Mouse (Mus musculus): ENCODE measurements around the gene Gapdh. TPM values are rescaled to one million over a fixed set of nuclear protein-coding genes. Genes with fewer than 3 reads are reported as not detected.

Gene Gapdh
- total and polyA plus RNA-seq, 2 experiments from 2014 or later = 4,065 to 6,647 TPM

DNA sequence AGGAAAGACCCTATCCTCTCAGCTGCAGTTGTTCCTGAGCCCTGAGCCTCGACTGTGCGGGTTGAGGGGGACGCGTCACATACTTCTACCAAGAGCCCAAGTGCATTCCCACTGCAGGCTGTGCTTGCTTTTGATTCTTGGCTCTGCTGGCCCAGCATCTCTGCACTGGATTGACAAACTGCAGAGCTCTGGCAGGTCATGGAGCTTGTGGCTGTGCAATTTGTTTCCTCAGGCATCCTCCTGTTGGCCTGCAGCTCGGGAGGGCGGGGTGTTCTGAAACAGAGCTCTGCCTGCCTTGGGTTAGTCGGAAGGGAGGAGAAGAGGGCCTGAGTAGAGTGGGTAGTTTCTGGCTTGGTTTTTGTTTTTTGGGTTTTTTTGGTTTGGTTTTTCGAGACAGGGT, 23.8 kb downstream of the Gapdh start:
- H3K9ac ChIP-seq (replicated peaks; ENCODE audit: low read depth, low read length) = no peak overlapping the region
- DNase-seq (ENCODE audit: low spot score) (no peak), ATAC-seq (ENCODE audit: insufficient read depth, low read depth) (no peak)
- H3K27me3 ChIP-seq (ENCODE audit: control insufficient read depth, insufficient read depth, low read length) = no peaks in the 10 kb centered on the region
- 88% methylated on average over 8 of the region's 8 CpGs for WGBS
- peaks cover 51% of the 10 kb centered on the region for H3K36me3 ChIP-seq (replicated peaks; ENCODE audit: control insufficient read depth, insufficient read depth, low read length)
- no peak overlapping the region for H3K4me2 ChIP-seq (ENCODE audit: low read depth, low read length)
- no peak for TF ChIP-seq EP300 (IDR thresholded peaks at IDR 0.05; ENCODE audit: low read depth)
- TF ChIP-seq CTCF (IDR thresholded peaks at IDR 0.05; ENCODE audit: low read depth) = no peak
- no peak overlapping the region for H3K4me3 ChIP-seq (ENCODE audit: low read depth, low read length)
- no peak overlapping the region for H3K27ac ChIP-seq (ENCODE audit: low read depth)
- H3K4me1 ChIP-seq (ENCODE audit: control insufficient read depth, insufficient read depth) = peaks cover 18% of the 10 kb centered on the region
- H3K9me3 ChIP-seq (replicated peaks; ENCODE audit: control insufficient read depth, low read length) = no peaks in the 10 kb centered on the region

DNA sequence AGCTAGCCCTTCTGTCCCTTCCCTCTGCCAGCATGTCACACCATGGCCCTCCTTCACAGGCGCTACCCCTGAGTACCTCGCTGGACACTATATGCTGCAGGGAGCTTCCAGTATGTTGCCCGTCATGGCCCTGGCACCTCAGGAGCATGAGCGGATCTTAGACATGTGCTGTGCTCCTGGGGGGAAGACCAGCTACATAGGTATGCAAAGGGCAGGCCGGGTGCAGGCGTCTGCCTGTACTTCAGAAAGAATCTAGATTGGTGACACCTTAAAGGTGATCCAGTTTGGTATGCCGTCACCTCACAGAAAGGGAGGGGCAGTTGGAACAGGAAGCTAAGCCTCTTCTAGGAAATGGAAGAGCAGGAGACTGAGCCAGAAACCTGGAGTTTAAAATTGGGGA, 26.5 kb downstream of the Gapdh start:
- Histone ChIP-seq H3K4me3 (ENCODE audit: low read depth, low read length) (no peak overlapping the region), H3K4me1 (ENCODE audit: control insufficient read depth, insufficient read depth) (no peaks in the 10 kb centered on the region), H3K27me3 (ENCODE audit: control insufficient read depth, insufficient read depth, low read length) (no peaks in the 10 kb centered on the region), H3K9ac (replicated peaks; ENCODE audit: low read depth, low read length) (no peak overlapping the region), H3K36me3 (replicated peaks; ENCODE audit: control insufficient read depth, insufficient read depth, low read length) (peaks cover 77% of the 10 kb centered on the region), H3K4me2 (ENCODE audit: low read depth, low read length) (no peak overlapping the region), H3K27ac (ENCODE audit: low read depth) (no peak overlapping the region), H3K9me3 (replicated peaks; ENCODE audit: control insufficient read depth, low read length) (no peaks in the 10 kb centered on the region)
- ATAC-seq (ENCODE audit: insufficient read depth, low read depth) (no peak), DNase-seq (ENCODE audit: low spot score) (no peak)
- TF ChIP-seq CTCF (IDR thresholded peaks at IDR 0.05; ENCODE audit: low read depth) (no peak), EP300 (IDR thresholded peaks at IDR 0.05; ENCODE audit: low read depth) (no peak)
- 87% methylated on average over 7 of the region's 7 CpGs for WGBS

DNA sequence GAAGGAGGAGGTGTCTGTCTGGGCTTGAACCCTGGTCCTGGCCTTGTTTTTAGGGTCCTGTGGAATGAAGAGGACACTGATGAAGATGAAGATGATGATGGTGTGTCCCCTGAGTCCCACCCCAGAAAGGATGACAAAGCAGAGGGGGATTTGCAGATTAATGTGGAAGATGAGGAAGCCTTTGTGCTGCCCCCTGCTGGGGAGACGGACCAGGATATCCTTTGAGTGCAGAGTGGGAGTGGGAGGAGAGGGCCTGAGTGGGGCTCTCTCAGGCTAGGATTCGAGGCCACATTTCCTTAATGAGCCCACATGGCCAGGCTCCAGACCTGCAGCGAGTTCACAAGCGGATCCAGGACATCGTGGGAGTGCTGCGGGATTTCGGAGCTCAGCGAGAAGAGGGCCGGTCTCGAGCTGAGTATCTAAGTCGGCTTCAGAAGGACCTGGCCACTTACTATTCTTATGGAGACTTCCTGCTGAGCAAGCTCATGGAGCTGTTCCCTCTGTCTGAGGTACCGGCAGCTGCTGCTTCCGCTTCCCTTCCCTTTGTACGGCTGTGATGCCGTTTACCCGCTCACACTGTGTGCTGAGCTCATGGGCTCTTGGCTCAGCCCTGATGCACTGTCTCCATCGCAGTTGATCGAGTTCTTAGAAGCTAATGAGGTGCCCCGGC, 29.1 kb downstream of the Gapdh start:
- WGBS = 87% methylated on average over 19 of the region's 19 CpGs
- Histone ChIP-seq H3K4me2 (ENCODE audit: low read depth, low read length) (no peak overlapping the region), H3K9ac (replicated peaks; ENCODE audit: low read depth, low read length) (no peak overlapping the region), H3K9me3 (replicated peaks; ENCODE audit: control insufficient read depth, low read length) (no peaks in the 10 kb centered on the region), H3K36me3 (replicated peaks; ENCODE audit: control insufficient read depth, insufficient read depth, low read length) (peaks cover 86% of the 10 kb centered on the region), H3K27me3 (ENCODE audit: control insufficient read depth, insufficient read depth, low read length) (no peaks in the 10 kb centered on the region), H3K4me3 (ENCODE audit: low read depth, low read length) (no peak overlapping the region), H3K27ac (ENCODE audit: low read depth) (no peak overlapping the region), H3K4me1 (ENCODE audit: control insufficient read depth, insufficient read depth) (peaks cover 6% of the 10 kb centered on the region; the same call in 1 of the 2 replicates)
- DNase-seq (ENCODE audit: low spot score) = no peak
- no peak for ATAC-seq (ENCODE audit: insufficient read depth, low read depth)
- TF ChIP-seq CTCF (IDR thresholded peaks at IDR 0.05; ENCODE audit: low read depth) (peak; percentile 46), EP300 (IDR thresholded peaks at IDR 0.05; ENCODE audit: low read depth) (no peak)

DNA sequence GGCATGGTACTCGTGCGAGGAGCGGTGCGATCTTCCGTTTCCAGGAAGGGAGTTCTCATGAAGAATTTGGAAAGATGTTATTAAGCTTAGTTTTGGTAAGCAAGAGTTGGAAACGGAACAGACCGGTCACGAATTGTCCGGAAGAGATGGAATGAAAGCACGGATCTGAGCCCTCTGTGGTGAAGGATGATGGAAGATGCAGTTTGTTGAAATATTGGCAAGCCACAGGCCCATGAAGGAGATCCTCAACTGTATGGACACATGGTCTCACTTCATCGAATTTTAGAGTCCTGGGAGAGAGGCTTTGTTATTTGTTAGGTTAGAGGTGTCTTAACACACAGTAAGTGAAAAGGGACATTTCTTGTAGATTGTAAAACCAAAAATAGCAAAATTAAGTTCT, 33.8 kb downstream of the Gapdh start:
- DNase-seq (ENCODE audit: low spot score) (no peak), ATAC-seq (ENCODE audit: insufficient read depth, low read depth) (no peak)
- Histone ChIP-seq H3K36me3 (replicated peaks; ENCODE audit: control insufficient read depth, insufficient read depth, low read length) (peaks cover 74% of the 10 kb centered on the region), H3K9me3 (replicated peaks; ENCODE audit: control insufficient read depth, low read length) (no peaks in the 10 kb centered on the region), H3K4me3 (ENCODE audit: low read depth, low read length) (peak overlapping the region; percentile 93), H3K9ac (replicated peaks; ENCODE audit: low read depth, low read length) (peak overlapping the region; percentile 81), H3K27ac (ENCODE audit: low read depth) (no peak overlapping the region), H3K4me2 (ENCODE audit: low read depth, low read length) (peak overlapping the region; percentile 90), H3K4me1 (ENCODE audit: control insufficient read depth, insufficient read depth) (peaks cover 7% of the 10 kb centered on the region; the same call in 1 of the 2 replicates), H3K27me3 (ENCODE audit: control insufficient read depth, insufficient read depth, low read length) (no peaks in the 10 kb centered on the region)
- TF ChIP-seq EP300 (IDR thresholded peaks at IDR 0.05; ENCODE audit: low read depth) (no peak), CTCF (IDR thresholded peaks at IDR 0.05; ENCODE audit: low read depth) (no peak)
- 2% methylated on average over 11 of the region's 11 CpGs for WGBS

DNA sequence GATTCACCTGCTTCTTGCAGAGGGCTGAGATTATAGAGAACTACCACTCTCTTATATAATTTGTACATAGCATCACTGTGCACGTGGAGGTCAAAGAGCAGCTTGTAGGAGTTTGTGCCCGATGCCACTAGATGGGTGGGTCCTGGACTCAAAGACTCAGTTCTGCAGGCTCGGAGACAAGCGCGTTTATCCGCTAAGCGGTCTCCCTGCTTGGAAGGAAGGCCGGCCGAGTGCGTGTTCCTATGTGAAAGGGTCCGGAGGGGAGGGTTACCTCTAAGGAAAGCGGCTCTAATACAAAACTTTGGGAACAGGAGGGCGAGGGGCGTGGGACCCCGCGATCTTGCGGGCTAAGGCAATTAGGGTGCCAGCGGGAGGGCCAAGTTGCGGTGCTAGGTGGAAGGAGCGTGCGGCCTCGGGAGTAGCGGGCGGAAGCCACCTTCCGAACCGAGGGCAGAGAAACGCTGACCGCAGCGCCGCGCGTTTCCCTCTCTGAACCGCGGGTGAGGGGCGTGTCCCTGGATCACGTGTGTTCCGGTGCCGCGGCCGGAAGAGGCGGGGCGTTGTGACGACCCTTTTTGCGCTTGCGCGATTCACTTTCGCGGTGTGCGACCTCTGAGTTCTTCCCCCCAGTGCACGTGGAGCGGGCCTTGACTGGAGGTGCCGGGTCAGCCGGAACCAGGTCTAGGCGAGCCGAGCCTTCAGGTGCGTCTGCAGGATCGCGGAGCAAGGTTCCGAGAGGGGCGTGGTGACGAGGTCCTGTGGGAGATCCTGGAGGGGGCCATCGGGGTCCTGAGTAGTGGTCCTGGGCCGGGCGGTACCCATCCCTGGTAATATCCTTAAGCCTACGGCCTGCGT, 34.7 kb downstream of the Gapdh start, which contains the start of gene Nop2:
TSS of gene Nop2 (plus strand) at position 608 of the 855 bp plus-strand sequence.
- peak; percentile 97 for ATAC-seq (ENCODE audit: insufficient read depth, low read depth)

More for the DNA sequence above, 34.7 kb downstream of the Gapdh start, which contains the start of gene Nop2:
- Histone ChIP-seq H3K27me3 (ENCODE audit: control insufficient read depth, insufficient read depth, low read length) (no peaks in the 10 kb centered on the region), H3K9me3 (replicated peaks; ENCODE audit: control insufficient read depth, low read length) (no peaks in the 10 kb centered on the region), H3K36me3 (replicated peaks; ENCODE audit: control insufficient read depth, insufficient read depth, low read length) (peaks cover 74% of the 10 kb centered on the region), H3K4me2 (ENCODE audit: low read depth, low read length) (peak within 1 kb of the TSS; percentile 90), H3K4me1 (ENCODE audit: control insufficient read depth, insufficient read depth) (peaks cover 7% of the 10 kb centered on the region; the same call in 1 of the 2 replicates), H3K27ac (ENCODE audit: low read depth) (peak within 1 kb of the TSS; percentile 79), H3K4me3 (ENCODE audit: low read depth, low read length) (peak within 1 kb of the TSS; percentile 93), H3K9ac (replicated peaks; ENCODE audit: low read depth, low read length) (peak within 1 kb of the TSS; percentile 81)
- TF ChIP-seq EP300 (IDR thresholded peaks at IDR 0.05; ENCODE audit: low read depth) = no peak
- no peak for TF ChIP-seq CTCF (IDR thresholded peaks at IDR 0.05; ENCODE audit: low read depth)
- DNase-seq (ENCODE audit: low spot score) = peak; percentile 90
- under 1% methylated on average over 66 of the region's 66 CpGs for WGBS
